Mouse (Mus musculus) heart, adult 2 months (tissue): ENCODE results near the gene Agl. TPM values are rescaled to one million over a fixed set of nuclear protein-coding genes. Genes with fewer than 3 reads are reported as not detected.

Experiments used
- DNase-seq, 2 experiments: peaks; one replicate each; pipeline ENCODE4 v3.0.0; 2021
- H3K27ac ChIP-seq: fragments of 200-600 bp; 2 replicates; pipeline ENCODE4 v1.8.1; 2022
- H3K27me3 ChIP-seq: fragments of 200-500 bp; 2 replicates; pipeline ENCODE4 v1.6.1; 2012; ENCODE audit warnings: mild to moderate bottlenecking, low read length, inconsistent platforms, mixed read lengths; ENCODE audit not compliant: control insufficient read depth, insufficient read depth
- H3K36me3 ChIP-seq: fragments of 200-500 bp; 2 replicates; pipeline ENCODE4 v1.6.1; 2012; ENCODE audit warnings: low read length, inconsistent platforms; ENCODE audit not compliant: control insufficient read depth, insufficient read depth
- H3K4me1 ChIP-seq: fragments of 200-500 bp; 2 replicates; pipeline ENCODE4 v1.6.1; 2011; ENCODE audit warnings: low read length; ENCODE audit not compliant: control insufficient read depth, insufficient read depth
- H3K4me3 ChIP-seq: fragments of 200-600 bp; 2 replicates; pipeline ENCODE4 v1.8.1; 2022
- H3K79me2 ChIP-seq: fragments of 200-500 bp; replicated peaks from 2 replicates; pipeline ENCODE4 v1.6.1; 2012; ENCODE audit warnings: mild to moderate bottlenecking, inconsistent platforms, low read length, moderate library complexity, mixed read lengths; ENCODE audit not compliant: control insufficient read depth, insufficient read depth
- H3K9ac ChIP-seq: fragments of 200-500 bp; 2 replicates; pipeline ENCODE4 v1.6.1; 2012; ENCODE audit warnings: low read depth, mild to moderate bottlenecking, control low read depth, inconsistent platforms, low read length, mixed read lengths
- CTCF ChIP-seq: fragments of 200-600 bp; IDR thresholded peaks from 2 replicates; pipeline ENCODE4 v1.8.1; 2022; ENCODE audit warnings: antibody characterized with exemption, mild to moderate bottlenecking, moderate library complexity
- EP300 ChIP-seq: fragments of 200-500 bp; IDR thresholded peaks from 2 replicates; pipeline ENCODE4 v1.6.1; 2011; ENCODE audit warnings: low read depth, low read length, control low read depth; ENCODE audit not compliant: insufficient read depth
- POLR2A ChIP-seq: fragments of 200-500 bp; IDR thresholded peaks from 2 replicates; pipeline ENCODE4 v1.6.1; 2011; ENCODE audit warnings: mild to moderate bottlenecking, low read depth, low read length, control low read depth; ENCODE audit not compliant: insufficient read depth
- WGBS: fragments of 180-500 bp; shearing (Covaris S2); methylation state at CpG from one replicate; pipeline ENCODE4 v1.1.7; 2018; 5-methylcytosine and 5-hydroxymethylcytosine counted together
- intact Hi-C: fragments of 180-260 bp; cut with DNase I; formaldehyde crosslinking; loops from one replicate; pipeline ENCODE4 v1.15.1; 2025
- long read RNA-seq: library from polyadenylated mRNA; stranded (forward); transcript quantifications from one replicate; pipeline ENCODE4 v2.0.0, GENCODE M21; 2021
- polyA plus RNA-seq: library from polyadenylated mRNA; depleted of rRNA; stranded (reverse); fragments of >200 nt; gene quantifications from 2 replicates; pipeline ENCODE4 v1.2.3, GENCODE M21; 2012; rRNA removed
- total RNA-seq, 2 experiments: library from RNA; stranded (reverse); gene quantifications; 2 replicates each; pipeline ENCODE4 v1.2.3; 2021

The Agl gene
- total RNA-seq (100 to 1,000 TPM; 173 to 200 TPM), polyA plus RNA-seq (41.1 and 99.5 TPM in 2 replicates)
- long read RNA-seq, full-length matches to known transcripts: 41 of 61 reads
- long read RNA-seq, partial matches to known transcripts: 5 of 61 reads
- long read RNA-seq, other reads (novel, unspliced or antisense): 15 of 61 reads

DNA sequence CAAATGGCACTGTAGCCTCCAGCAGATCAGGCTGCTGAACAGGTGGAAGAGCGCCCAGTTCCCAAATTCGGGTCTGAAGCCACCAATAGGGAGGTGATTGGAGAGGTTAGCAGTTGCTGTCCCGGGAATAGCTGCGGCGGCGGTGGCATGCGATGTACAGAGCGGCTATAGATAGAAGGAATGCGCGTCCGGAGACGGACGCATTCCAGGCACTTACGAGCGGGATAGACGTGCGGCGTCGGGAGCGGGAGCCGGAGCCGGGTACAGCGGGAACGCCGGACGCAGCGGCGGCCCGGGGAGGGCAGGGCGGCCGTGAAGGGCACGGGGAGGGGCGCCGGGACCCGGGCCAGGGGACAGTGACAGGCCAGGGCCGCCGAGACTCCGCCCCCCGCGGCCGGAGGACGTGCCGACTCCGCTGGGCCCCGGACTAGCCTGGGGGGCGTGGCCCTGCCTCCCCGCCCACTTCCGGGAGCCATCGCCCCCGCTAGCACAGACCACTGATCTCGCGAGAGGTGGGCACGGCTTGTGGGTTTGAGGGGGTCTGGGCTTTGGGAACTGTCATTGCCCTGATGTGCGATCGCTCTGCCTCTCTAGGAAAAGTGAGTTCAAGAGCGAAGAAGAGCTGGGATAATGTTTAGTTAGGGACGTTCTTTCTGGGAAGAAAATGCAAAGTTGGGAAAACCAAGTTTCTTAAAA, at the start of gene Agl:
Gene Agl, minus strand, starts transcription at position 356 of the 696 bp plus-strand sequence.
- Histone ChIP-seq H3K4me3 (peak within 1 kb of the TSS; percentile 65), H3K79me2 (no peaks in the 10 kb centered on the region; the same call in 1 of the 2 replicates), H3K36me3 (peaks cover 15% of the 10 kb centered on the region), H3K4me1 (peaks cover 5% of the 10 kb centered on the region), H3K27ac (peak within 1 kb of the TSS; percentile 88), H3K27me3 (no peaks in the 10 kb centered on the region), H3K9ac (peak within 1 kb of the TSS; percentile 83)
- peak; percentile 97 to 98 for DNase-seq
- intact Hi-C loops: loop anchor here (2.0 kb wide), 1 partner anchor 29 kb away; no protein-coding TSS in a partner anchor
- WGBS: under 1% methylated on average over 55 of the region's 57 CpGs
- TF ChIP-seq POLR2A (peak; percentile 95), EP300 (no peak)

DNA sequence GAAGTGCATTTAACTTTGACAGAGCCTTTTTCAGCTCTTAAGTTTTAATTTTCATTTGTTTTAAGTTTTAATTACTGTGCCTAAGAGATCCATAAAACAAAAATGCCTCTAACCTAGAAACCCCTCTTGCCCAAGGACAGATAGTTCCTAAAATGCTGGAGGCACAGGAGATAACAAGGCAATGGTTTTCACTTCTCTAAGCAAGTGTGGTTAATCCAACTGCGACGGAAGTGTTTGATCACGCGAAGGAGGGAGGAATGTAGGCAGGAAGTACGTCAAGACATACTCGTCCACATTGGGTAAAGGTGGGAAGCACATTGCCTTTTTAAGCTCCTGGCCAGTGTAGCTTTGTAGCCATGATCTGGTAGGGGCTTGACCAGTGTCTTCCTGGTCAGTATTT, 49.6 kb upstream of the Agl start:
- H3K4me3 ChIP-seq: no peak overlapping the region
- WGBS: 77% methylated on average over 6 of the region's 6 CpGs
- H3K79me2 ChIP-seq: no peaks in the 10 kb centered on the region
- no peak for DNase-seq
- H3K9ac ChIP-seq: no peak overlapping the region
- H3K27ac ChIP-seq: no peak overlapping the region
- TF ChIP-seq CTCF (no peak), POLR2A (no peak), EP300 (no peak)
- intact Hi-C loops: no loop called here
- H3K36me3 ChIP-seq: no peaks in the 10 kb centered on the region
- H3K4me1 ChIP-seq: peaks cover 2% of the 10 kb centered on the region
- H3K27me3 ChIP-seq: no peaks in the 10 kb centered on the region

DNA sequence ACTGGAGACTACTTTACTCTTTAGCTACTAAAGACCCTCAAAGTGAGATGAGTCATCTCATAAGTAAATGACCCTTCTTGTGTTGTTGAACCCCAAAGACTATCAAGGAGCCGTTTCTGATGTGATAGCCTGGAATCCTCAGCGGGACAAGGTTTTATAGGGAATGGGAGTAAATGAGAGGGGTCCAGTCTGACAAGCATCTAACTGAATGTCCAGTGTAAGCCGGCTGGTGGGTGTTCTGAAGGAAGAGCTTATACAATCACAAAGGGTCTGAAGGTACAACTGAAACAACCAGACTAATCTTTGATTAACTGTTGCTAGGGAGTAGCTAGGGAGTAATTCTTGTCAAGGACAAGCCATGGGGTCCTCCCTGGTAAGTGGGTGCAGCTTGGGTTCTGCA, 44.5 kb upstream of the Agl start:
- H3K27me3 ChIP-seq: no peaks in the 10 kb centered on the region
- intact Hi-C loops: no loop called here

DNA sequence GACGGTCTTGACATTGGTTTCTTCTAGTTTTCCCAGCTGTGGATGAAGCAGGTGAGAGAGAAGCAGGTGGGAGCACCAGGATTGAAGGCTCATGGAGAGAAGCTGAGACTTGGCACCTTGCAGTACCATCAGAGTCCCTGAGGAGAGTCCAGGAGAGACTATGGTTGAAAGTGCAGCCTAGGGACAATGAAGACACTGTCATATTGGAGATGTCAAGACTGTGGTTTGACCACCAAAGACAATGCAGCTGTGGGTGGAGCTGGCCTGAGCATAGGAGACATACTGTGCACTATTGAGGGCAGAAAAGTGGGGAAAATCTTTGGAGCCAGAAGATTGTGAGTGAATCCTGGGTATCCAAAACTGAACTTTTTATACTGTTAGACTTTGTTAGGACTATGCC, 42.4 kb upstream of the Agl start:
- Histone ChIP-seq H3K36me3 (no peaks in the 10 kb centered on the region), H3K79me2 (no peaks in the 10 kb centered on the region), H3K4me1 (no peaks in the 10 kb centered on the region), H3K27me3 (no peaks in the 10 kb centered on the region), H3K4me3 (no peak overlapping the region), H3K27ac (no peak overlapping the region), H3K9ac (no peak overlapping the region)
- TF ChIP-seq POLR2A (no peak), CTCF (no peak), EP300 (no peak)
- no peak for DNase-seq
- 65% methylated on average over 1 of the region's 1 CpGs for WGBS
- intact Hi-C loops: no loop called here

More for the DNA sequence above, 44.5 kb upstream of the Agl start:
- TF ChIP-seq POLR2A (no peak), CTCF (no peak), EP300 (no peak)
- WGBS: 85% methylated on average over 3 of the region's 3 CpGs
- H3K27ac ChIP-seq: no peak overlapping the region
- no peak for DNase-seq
- no peaks in the 10 kb centered on the region for H3K79me2 ChIP-seq
- no peaks in the 10 kb centered on the region for H3K4me1 ChIP-seq
- no peak overlapping the region for H3K9ac ChIP-seq
- H3K4me3 ChIP-seq: no peak overlapping the region
- no peaks in the 10 kb centered on the region for H3K36me3 ChIP-seq

GRCm38 (mm10) chr3:116848936-116849335, 41.0 kb upstream of the Agl start:
- WGBS: 73% methylated on average over 4 of the region's 4 CpGs
- no peak for DNase-seq
- H3K36me3 ChIP-seq: no peaks in the 10 kb centered on the region
- TF ChIP-seq CTCF: no peak
- TF ChIP-seq POLR2A: no peak
- TF ChIP-seq EP300: no peak
- H3K4me1 ChIP-seq: no peaks in the 10 kb centered on the region
- H3K4me3 ChIP-seq: no peak overlapping the region
- intact Hi-C loops: no loop called here
- no peak overlapping the region for H3K27ac ChIP-seq
- no peaks in the 10 kb centered on the region for H3K79me2 ChIP-seq
- H3K9ac ChIP-seq: no peak overlapping the region
- H3K27me3 ChIP-seq: no peaks in the 10 kb centered on the region

GRCm38 (mm10) chr3:116848099-116848498, 40.1 kb upstream of the Agl start:
- Histone ChIP-seq H3K9ac (no peak overlapping the region), H3K4me3 (no peak overlapping the region), H3K36me3 (no peaks in the 10 kb centered on the region), H3K79me2 (no peaks in the 10 kb centered on the region), H3K4me1 (no peaks in the 10 kb centered on the region), H3K27me3 (no peaks in the 10 kb centered on the region), H3K27ac (no peak overlapping the region)
- 100% methylated on average over 1 of the region's 1 CpGs for WGBS
- intact Hi-C loops: no loop called here
- no peak for DNase-seq
- no peak for TF ChIP-seq CTCF
